Mouse (Mus musculus): ENCODE measurements around the gene Barx2. TPM values are rescaled to one million over a fixed set of nuclear protein-coding genes. Genes with fewer than 3 reads are reported as not detected.

The Barx2 gene
- total RNA-seq, 2 experiments from 2014 or later: not detected

GRCm38 (mm10) chr9:31901781-31902180, 11.5 kb downstream of the Barx2 start:
- intact Hi-C loops (cut with DNase I): no loop called here
- no peak for DNase-seq

DNA sequence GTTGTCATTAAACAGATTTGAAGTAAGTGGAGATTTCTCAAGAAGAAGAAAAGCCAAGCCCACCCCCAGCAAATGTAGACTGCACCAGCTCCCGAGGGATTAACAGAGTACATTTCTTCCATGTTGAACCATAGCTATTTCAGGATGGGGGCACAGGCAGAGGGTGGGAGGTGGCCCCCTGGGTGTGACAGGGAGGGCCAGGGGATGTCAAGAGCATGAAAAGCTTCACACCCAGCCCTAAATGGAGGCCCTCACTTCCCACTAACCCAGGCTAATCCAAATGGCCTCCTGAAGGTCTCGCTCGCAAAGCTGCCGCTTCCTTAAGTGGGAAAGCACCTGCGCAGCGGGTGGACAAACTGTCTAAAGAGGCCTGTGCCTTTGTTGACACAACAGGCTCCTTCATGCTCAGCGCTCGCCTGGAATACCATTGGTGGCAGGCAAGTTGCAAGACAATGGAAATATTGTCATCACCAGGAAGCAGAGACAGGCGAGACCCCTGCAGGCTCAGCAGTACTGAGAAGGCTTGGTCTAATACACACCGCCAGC, 18.4 kb downstream of the Barx2 start:
- no peak for DNase-seq
- intact Hi-C loops (cut with DNase I): no loop called here

GRCm38 (mm10) chr9:31888333-31888732, 24.9 kb downstream of the Barx2 start:
- intact Hi-C loops (cut with DNase I): no loop called here
- DNase-seq: no peak

GRCm38 (mm10) chr9:31886258-31886657, 27.0 kb downstream of the Barx2 start:
- intact Hi-C loops (cut with DNase I): no loop called here
- no peak for DNase-seq

- intact Hi-C loops (cut with DNase I): no loop called here
Measured at GRCm38 (mm10) chr9:31882376-31882775, 30.9 kb downstream of the Barx2 start.

GRCm38 (mm10) chr9:31875556-31875955, 37.7 kb downstream of the Barx2 start:
- intact Hi-C loops (cut with DNase I): no loop called here
- DNase-seq: no peak

More at GRCm38 (mm10) chr9:31882376-31882775, 30.9 kb downstream of the Barx2 start:
- no peak for DNase-seq

- no peak for DNase-seq
- intact Hi-C loops (cut with DNase I): no loop called here
Measured at GRCm38 (mm10) chr9:31874236-31874635, 39.0 kb downstream of the Barx2 start.

DNA sequence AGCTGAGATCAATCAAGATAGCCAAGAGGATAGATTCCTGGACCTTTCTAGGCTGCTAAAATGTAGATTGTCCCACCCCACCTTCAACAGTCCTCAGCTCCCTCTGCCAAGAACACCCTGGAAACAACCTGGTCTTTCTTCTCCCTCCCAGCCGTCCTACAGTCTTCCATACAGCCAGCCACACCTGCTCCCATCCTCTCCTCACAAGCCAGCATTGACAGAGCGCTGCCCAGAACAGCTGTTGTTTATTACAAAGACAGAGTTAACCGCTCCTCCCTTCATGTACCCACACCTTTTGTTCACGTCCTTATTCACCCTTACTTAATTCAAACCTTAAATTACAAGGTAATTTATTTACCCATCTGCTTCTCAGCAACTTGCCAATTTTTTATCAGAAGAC, 41.9 kb downstream of the Barx2 start:
- intact Hi-C loops (cut with DNase I): no loop called here
- DNase-seq: no peak

DNA sequence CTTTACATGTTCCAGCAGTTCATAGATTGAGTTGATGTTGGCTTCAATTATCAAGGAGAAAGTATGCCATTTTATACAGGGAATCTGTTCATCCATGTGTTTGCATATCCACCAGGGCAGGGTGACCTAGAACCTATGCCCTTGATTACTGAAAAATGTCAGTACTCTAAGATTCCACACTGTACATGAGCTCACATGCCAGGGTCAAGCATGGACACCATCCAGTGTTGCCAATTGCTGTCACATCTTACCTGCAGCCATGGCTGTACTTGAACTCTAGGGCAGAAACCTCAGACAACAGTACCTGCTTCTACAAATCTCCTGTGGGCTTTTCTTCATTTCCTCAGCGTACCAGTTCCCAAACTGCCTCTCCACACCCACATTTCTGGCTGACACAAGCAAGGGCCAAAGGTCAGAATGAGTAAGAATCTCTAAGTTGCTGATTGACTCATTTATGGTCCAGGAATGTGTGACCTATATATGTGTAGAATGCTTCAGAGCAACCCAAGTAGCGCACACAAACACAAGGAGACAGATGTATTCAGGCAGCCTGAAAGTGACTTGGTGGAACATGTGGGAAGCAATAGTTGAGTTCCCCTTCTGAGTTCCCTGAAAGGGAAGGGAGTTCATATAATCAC, 44.3 kb downstream of the Barx2 start:
- no peak for DNase-seq
- intact Hi-C loops (cut with DNase I): no loop called here

- intact Hi-C loops (cut with DNase I): no loop called here
- DNase-seq: no peak
Measured at GRCm38 (mm10) chr9:31863830-31864229, 49.4 kb downstream of the Barx2 start.

GRCm38 (mm10) chr9:31859446-31859845, 53.8 kb downstream of the Barx2 start:
- intact Hi-C loops (cut with DNase I): loop anchor here (2.0 kb wide), 1 partner anchor 53 kb away; the partner anchor contains the start of gene Barx2
- no peak for DNase-seq

DNA sequence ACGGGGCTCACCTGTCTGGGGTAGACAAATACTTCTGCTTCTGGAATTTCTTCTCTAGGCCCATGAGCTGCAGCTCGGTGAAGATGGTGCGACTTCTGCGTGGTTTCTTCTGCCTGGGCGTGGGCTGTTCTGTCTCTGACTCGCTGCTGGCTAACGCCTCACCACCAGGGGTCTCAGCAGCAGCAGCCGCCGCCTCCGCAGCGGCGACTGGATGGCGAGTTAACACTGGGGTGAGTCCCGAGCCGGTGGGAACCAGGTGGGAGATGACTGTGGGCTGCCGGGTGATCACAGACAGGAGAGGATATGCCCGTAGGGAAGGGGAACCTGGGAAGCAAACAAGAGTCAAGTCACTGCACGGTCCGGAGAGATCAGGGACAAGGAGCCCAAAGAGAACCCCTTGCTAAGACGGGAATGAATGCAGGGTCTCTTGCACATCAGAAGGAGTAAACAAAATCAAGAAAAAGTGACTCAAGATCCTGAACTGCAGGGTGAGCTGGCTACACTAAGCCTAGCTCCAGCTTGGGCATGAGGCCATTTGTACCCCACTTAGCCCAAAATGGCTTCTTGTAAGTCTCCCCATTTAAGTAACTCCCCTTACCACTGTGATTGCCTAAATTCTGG, 54.4 kb downstream of the Barx2 start:
- intact Hi-C loops (cut with DNase I): loop anchor here (2.0 kb wide), 1 partner anchor 54 kb away; the partner anchor contains the start of gene Barx2
- peak in 1 of 2 experiments; percentile 5 for DNase-seq

- DNase-seq: no peak
- intact Hi-C loops (cut with DNase I): no loop called here
Measured at GRCm38 (mm10) chr9:31857512-31857911, 55.8 kb downstream of the Barx2 start.

- intact Hi-C loops (cut with DNase I): no loop called here
- no peak for DNase-seq
Measured at GRCm38 (mm10) chr9:31856437-31856836, 56.8 kb downstream of the Barx2 start.

GRCm38 (mm10) chr9:31855668-31856067, 57.6 kb downstream of the Barx2 start:
- intact Hi-C loops (cut with DNase I): no loop called here
- DNase-seq: no peak

DNA sequence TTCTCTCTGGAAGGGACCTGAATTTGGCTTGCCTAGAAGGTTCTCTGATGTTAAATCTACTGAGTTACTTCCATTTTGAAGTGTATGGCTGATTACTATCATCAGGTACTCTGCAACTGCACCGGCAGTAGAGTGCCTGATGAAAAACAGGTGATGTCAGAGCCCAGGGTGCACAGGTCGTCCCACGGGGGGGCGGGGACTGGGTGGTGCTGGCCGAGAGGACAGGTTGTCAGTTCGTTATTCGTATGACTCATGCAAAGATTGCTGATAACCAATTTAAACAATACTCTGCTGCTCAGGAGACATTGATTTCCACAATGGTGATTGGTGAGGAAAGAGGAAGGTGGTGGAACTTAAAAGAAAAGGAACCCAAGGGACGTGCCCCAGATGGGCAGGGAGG, 61.6 kb downstream of the Barx2 start:
- DNase-seq: no peak
- intact Hi-C loops (cut with DNase I): no loop called here

DNA sequence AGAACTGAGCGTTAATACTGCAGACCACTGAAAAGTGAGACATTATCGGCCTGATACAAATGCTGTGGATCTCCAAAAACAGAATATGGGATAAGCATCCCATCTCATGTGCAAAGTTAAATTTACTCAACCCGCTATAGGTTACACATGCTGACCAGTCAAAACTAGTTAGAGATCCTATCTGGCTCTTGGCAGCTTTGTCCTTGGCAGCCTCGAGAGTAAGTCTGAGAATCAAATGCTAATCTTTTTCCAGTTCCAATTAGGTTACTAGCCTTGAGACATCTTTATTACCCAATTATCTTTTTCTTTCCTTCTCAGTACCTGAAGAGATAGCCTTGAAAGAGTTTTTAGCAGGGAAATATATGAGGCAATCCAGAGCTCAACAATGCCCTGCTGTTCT, 62.6 kb downstream of the Barx2 start:
- intact Hi-C loops (cut with DNase I): no loop called here
- no peak for DNase-seq

DNA sequence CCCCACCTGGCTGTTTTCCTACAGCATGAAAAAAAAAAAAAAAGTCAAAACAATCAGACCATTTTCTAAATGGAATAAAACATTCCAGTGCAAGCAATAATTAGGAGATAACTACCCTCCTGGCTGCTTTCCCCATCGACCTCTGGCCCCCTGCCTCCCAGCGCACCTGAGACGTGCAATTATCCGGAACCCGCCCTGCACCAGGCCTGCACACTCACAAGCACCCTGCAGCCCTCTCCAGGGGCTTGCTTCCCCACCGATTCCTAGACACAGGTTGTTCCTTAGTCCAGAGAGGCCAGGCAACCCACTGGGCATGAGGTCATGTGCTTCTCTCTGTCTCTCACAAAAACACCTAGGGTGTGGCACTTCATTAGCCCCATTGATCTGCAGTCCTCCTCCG, 63.9 kb downstream of the Barx2 start:
- no peak for DNase-seq
- intact Hi-C loops (cut with DNase I): no loop called here

DNA sequence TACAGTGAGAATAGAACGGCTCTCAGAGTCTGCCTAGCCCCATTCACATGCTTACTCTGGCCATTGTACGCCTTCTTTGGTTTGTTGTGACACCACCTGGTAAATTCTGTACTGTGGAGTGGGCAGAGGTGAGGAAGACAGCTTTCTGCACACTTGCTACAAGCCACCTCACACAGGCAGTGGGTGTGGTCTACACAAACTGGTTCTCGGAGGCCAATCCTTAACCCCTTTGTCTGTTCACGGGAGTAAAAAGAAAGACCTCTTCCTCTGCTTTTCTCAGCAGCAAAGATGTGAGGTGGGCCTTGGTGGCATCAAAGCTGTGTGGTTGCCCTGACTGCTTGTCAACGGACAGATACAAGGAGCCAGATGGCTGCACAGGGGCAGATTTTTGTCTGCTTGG, 68.6 kb downstream of the Barx2 start:
- intact Hi-C loops (cut with DNase I): no loop called here
- DNase-seq: no peak

DNA sequence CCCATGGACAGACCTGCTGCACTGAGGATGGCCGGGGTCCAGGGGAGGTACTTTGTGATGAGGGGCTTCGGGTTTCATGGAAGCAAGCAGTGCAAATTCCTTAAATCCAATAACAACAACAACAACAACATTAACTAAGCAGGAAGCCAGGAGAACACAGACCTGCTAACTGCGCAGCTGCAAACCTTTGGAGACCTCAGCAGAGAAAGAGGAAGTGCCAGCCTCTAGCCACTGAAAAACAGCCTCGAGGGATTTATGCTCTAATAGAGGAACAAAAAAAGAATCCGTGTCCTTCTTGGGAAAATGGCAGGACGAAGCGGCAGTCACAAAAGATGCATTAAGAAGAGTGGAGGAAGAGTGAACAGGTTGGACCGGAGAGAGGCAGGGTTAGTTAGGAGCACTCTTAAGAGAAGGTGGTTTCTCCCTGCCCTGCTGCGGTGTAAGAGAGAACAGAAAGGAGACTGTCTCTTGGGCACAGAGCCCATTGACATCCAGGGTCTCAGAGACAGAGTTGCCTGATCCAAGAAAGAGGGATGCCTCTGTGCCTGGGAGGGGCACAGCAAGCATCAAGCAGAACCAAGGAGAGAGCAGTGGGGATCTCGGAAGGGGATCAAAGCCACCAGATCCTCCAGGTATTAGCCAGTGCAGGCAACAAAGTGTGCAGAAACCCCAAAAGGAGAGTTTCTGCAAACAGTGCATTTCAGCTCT, 72.0 kb downstream of the Barx2 start:
- no peak for DNase-seq
- intact Hi-C loops (cut with DNase I): no loop called here

GRCm38 (mm10) chr9:31840571-31840970, 72.7 kb downstream of the Barx2 start:
- DNase-seq: no peak
- intact Hi-C loops (cut with DNase I): no loop called here

DNA sequence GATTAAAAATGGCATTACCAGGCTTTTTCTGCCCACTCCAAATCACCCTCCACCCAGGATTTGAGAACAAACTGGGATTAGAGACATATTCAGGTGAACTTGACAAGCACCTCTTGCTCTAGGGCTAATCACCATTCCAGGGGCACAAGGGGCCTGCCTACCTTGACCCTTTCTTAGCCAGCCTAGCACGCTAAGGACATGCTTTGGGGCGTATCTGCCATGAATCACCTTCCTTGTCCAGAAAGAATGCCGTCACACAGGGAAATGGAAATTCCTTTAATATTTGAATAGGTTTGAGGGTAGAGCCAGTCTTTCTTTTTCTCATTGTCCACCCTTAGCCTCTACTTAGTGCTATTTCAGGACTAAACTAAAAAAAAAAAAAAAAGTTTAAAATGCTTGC, 73.2 kb downstream of the Barx2 start:
- DNase-seq: no peak
- intact Hi-C loops (cut with DNase I): no loop called here
